In the genomic region with DNA sequence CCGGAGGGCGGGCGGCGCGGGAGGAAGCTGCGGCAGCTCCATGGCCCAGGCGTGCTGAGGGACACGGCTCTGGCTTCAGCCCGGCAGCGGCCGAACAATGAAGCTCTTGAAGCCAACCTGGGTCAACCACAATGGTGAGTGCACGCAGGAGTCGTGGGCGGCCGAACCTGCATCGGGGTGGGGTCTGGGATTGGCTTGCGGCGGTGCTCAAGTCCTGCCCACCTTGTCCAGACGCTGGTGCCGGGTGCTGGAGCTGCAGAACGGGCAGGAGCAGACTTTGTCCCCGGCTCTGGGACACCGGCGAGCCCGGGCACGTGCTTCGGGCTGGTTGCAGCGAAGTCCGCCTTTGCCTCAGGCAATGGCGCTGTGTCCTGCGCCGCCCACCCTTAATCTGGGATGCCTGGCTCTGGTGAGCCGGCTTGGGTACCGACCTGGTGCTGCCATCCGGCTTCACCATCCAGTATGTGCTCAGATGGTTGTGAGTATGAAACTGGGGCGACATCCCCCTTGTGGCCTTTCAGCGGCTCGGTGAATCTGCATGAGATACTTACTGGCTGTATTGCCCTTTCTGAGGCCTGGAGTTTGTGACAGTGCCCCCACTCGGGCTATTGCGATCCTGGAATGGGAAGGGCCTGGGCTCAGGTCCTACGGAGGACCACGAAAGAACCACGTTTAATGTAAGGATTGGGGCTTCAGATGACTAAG, we compare ENCODE assay signal across 2 mouse cellular contexts.
A peak's percentile ranks its signal among the peaks of the same experiment; 100 is the strongest.
TF ChIP-seq lines count a peak whose summit lies in the region.

No protein-coding gene starts in this region.

TF ChIP-seq in C2C12, 6 proteins besides CTCF, POLR2A, EP300 and RAD21:
- TF ChIP-seq FOSL1 (IDR thresholded peaks at IDR 0.05; ENCODE audit: insufficient read depth, low read length, poor library complexity, severe bottlenecking) (no peak), MAX (IDR thresholded peaks at IDR 0.05) (peak; percentile 26)

TF ChIP-seq in myocyte, 11 proteins besides CTCF, POLR2A, EP300 and RAD21:
- TF ChIP-seq MAX (IDR thresholded peaks at IDR 0.05; ENCODE audit: low read depth) (peak; percentile 5), POLR2AphosphoS2 (IDR thresholded peaks at IDR 0.05; ENCODE audit: insufficient read length, low read depth) (no peak)
